Mouse (Mus musculus) midbrain, embryonic 12.5 days (tissue): ENCODE results near the gene Gstp3. TPM values are rescaled to one million over a fixed set of nuclear protein-coding genes. Genes with fewer than 3 reads are reported as not detected.
"Not testable (repeated sequence)": the region's sequence is repeated elsewhere in the genome, so short reads cannot be mapped to it uniquely, and the experiment has no call there.

ENCODE experiments used
- ATAC-seq: fragments of 200-750 bp; cut with Nextera tagmentation; 2 replicates; pipeline ENCODE4 v1.8.0; 2017; ENCODE audit warnings: low read depth, moderate TSS enrichment, moderate library complexity; ENCODE audit not compliant: low FRiP score
- H3K27ac ChIP-seq: fragments of 300-500 bp; sonication (generic); replicated peaks from 2 replicates; pipeline ENCODE4 v1.5.1; 2016; ENCODE audit warnings: mild to moderate bottlenecking
- H3K27me3 ChIP-seq: fragments of 300-500 bp; sonication (generic); 2 replicates; pipeline ENCODE4 v1.6.1; 2016; ENCODE audit warnings: mild to moderate bottlenecking
- H3K36me3 ChIP-seq: fragments of 300-500 bp; sonication (generic); 2 replicates; pipeline ENCODE4 v1.6.1; 2016
- H3K4me1 ChIP-seq: fragments of 300-500 bp; sonication (generic); 2 replicates; pipeline ENCODE4 v1.6.1; 2016
- H3K4me2 ChIP-seq: fragments of 300-500 bp; sonication (generic); replicated peaks from 2 replicates; pipeline ENCODE4 v1.6.1; 2016; ENCODE audit warnings: mild to moderate bottlenecking, moderate library complexity
- H3K4me3 ChIP-seq: fragments of 300-500 bp; sonication (generic); 2 replicates; pipeline ENCODE4 v1.5.1; 2016; ENCODE audit warnings: mild to moderate bottlenecking
- H3K9ac ChIP-seq: fragments of 300-500 bp; sonication (generic); replicated peaks from 2 replicates; pipeline ENCODE4 v1.6.1; 2016; ENCODE audit warnings: mild to moderate bottlenecking, moderate library complexity
- H3K9me3 ChIP-seq: fragments of 300-500 bp; sonication (generic); 2 replicates; pipeline ENCODE4 v1.6.1; 2016; ENCODE audit warnings: mild to moderate bottlenecking
- WGBS: fragments of 180-500 bp; shearing (Covaris S2); methylation state at CpG from one replicate; pipeline ENCODE4 v1.1.7; 2016; 5-methylcytosine and 5-hydroxymethylcytosine counted together
- polyA plus RNA-seq: library from polyadenylated mRNA; unstranded; fragments of >200 nt; fragmentation: Nextera tagmentation; extraction: Ambion mirVana; gene quantifications from 2 replicates; pipeline ENCODE4 v1.2.1, GENCODE M21; 2016

The Gstp3 gene
- polyA plus RNA-seq, 1 experiment from 2014 or later: not detected

- no peaks in the 10 kb centered on the region for H3K9me3 ChIP-seq
- H3K9ac ChIP-seq: no peak within 1 kb of the TSS
- no peaks in the 10 kb centered on the region for H3K4me1 ChIP-seq
- no peak within 1 kb of the TSS for H3K4me3 ChIP-seq
- H3K27ac ChIP-seq: no peak within 1 kb of the TSS
- no peak for ATAC-seq
- H3K27me3 ChIP-seq: peaks cover 8% of the 10 kb centered on the region; the same call in 1 of the 2 replicates
- H3K4me2 ChIP-seq: no peak within 1 kb of the TSS; the same call in 1 of the 2 replicates
- no peaks in the 10 kb centered on the region for H3K36me3 ChIP-seq
- 62% methylated on average over 16 of the region's 16 CpGs for WGBS
Observed at GRCm38 (mm10) chr19:4045966-4046865, 13.2 kb downstream of the Gstp3 start, which contains the start of gene Gstp2. TSS of gene Gstp2 (minus strand) at chr19:4046023.

GRCm38 (mm10) chr19:4044109-4044508 is 15.3 kb downstream of the Gstp3 start:
- 90% methylated on average over 5 of the region's 5 CpGs for WGBS
- not testable (repeated sequence) for H3K4me1 ChIP-seq, H3K9me3 ChIP-seq, H3K27me3 ChIP-seq, H3K4me2 ChIP-seq, H3K9ac ChIP-seq, H3K4me3 ChIP-seq, H3K27ac ChIP-seq, H3K36me3 ChIP-seq, ATAC-seq

- H3K36me3 ChIP-seq: no peaks in the 10 kb centered on the region
- WGBS: 82% methylated on average over 14 of the region's 14 CpGs
- H3K4me3 ChIP-seq: no peak overlapping the region
- no peak for ATAC-seq
- H3K27ac ChIP-seq: no peak overlapping the region
- H3K9ac ChIP-seq: no peak overlapping the region
- H3K4me1 ChIP-seq: peaks cover 9% of the 10 kb centered on the region
- H3K27me3 ChIP-seq: peaks cover 8% of the 10 kb centered on the region; the same call in 1 of the 2 replicates
- no peak overlapping the region for H3K4me2 ChIP-seq
- no peaks in the 10 kb centered on the region for H3K9me3 ChIP-seq
Observed at GRCm38 (mm10) chr19:4042124-4042523, 17.2 kb downstream of the Gstp3 start.

- H3K27me3 ChIP-seq, ATAC-seq, H3K9ac ChIP-seq, H3K27ac ChIP-seq, H3K4me2 ChIP-seq, H3K9me3 ChIP-seq, H3K36me3 ChIP-seq, H3K4me3 ChIP-seq: not testable (repeated sequence)
- H3K4me1 ChIP-seq: peaks cover 12% of the 10 kb centered on the region
- WGBS: 84% methylated on average over 4 of the region's 4 CpGs
Observed at GRCm38 (mm10) chr19:4041500-4041899, 17.9 kb downstream of the Gstp3 start.

GRCm38 (mm10) chr19:4040941-4041340 is 18.4 kb downstream of the Gstp3 start:
- WGBS: 79% methylated on average over 5 of the region's 5 CpGs
- H3K4me1 ChIP-seq: peaks cover 14% of the 10 kb centered on the region
- not testable (repeated sequence) for H3K9me3 ChIP-seq, H3K4me2 ChIP-seq, H3K36me3 ChIP-seq, H3K4me3 ChIP-seq, H3K27me3 ChIP-seq, ATAC-seq, H3K9ac ChIP-seq, H3K27ac ChIP-seq

- Histone ChIP-seq H3K9me3 (no peaks in the 10 kb centered on the region), H3K4me1 (peaks cover 14% of the 10 kb centered on the region), H3K36me3 (no peaks in the 10 kb centered on the region), H3K4me2 (peak within 1 kb of the TSS; percentile 76), H3K27me3 (peaks cover 8% of the 10 kb centered on the region; the same call in 1 of the 2 replicates), H3K4me3 (peak within 1 kb of the TSS; percentile 65), H3K27ac (peak within 1 kb of the TSS; percentile 58; the same call in 1 of the 2 replicates), H3K9ac (peak within 1 kb of the TSS; percentile 68)
- peak; percentile 80 for ATAC-seq
- under 1% methylated on average over 23 of the region's 26 CpGs for WGBS
Observed at GRCm38 (mm10) chr19:4037788-4038232, 21.6 kb downstream of the Gstp3 start, which contains the start of gene Gstp1. TSS of gene Gstp1 (minus strand) at chr19:4037985.

GRCm38 (mm10) chr19:4037154-4037787 is 22.1 kb downstream of the Gstp3 start:
- Histone ChIP-seq H3K4me2 (peak overlapping the region; percentile 76), H3K4me1 (peaks cover 14% of the 10 kb centered on the region), H3K27ac (peak overlapping the region; percentile 58; the same call in 1 of the 2 replicates), H3K9ac (peak overlapping the region; percentile 68), H3K4me3 (peak overlapping the region; percentile 65)
- not testable (repeated sequence) for ATAC-seq, H3K27me3 ChIP-seq, H3K9me3 ChIP-seq, H3K36me3 ChIP-seq
- 30% methylated on average over 6 of the region's 8 CpGs for WGBS

- no peak for ATAC-seq
- Histone ChIP-seq H3K27ac (no peak overlapping the region), H3K4me3 (no peak overlapping the region), H3K4me1 (peaks cover 14% of the 10 kb centered on the region), H3K9me3 (no peaks in the 10 kb centered on the region), H3K9ac (no peak overlapping the region), H3K4me2 (peak overlapping the region; percentile 22; the same call in 1 of the 2 replicates), H3K36me3 (no peaks in the 10 kb centered on the region), H3K27me3 (no peaks in the 10 kb centered on the region)
- 78% methylated on average over 12 of the region's 12 CpGs for WGBS
Observed at GRCm38 (mm10) chr19:4036327-4037045, 22.9 kb downstream of the Gstp3 start.

- Histone ChIP-seq H3K27ac (no peak overlapping the region), H3K9ac (no peak overlapping the region), H3K4me2 (no peak overlapping the region), H3K4me1 (peaks cover 14% of the 10 kb centered on the region), H3K27me3 (no peaks in the 10 kb centered on the region), H3K36me3 (no peaks in the 10 kb centered on the region), H3K4me3 (no peak overlapping the region), H3K9me3 (no peaks in the 10 kb centered on the region)
- WGBS: 54% methylated on average over 5 of the region's 5 CpGs
- ATAC-seq: no peak
Observed at GRCm38 (mm10) chr19:4033742-4034141, 25.6 kb downstream of the Gstp3 start.

GRCm38 (mm10) chr19:4033298-4033697 is 26.1 kb downstream of the Gstp3 start:
- Histone ChIP-seq H3K27ac (no peak overlapping the region), H3K27me3 (no peaks in the 10 kb centered on the region), H3K4me1 (peaks cover 13% of the 10 kb centered on the region), H3K9me3 (no peaks in the 10 kb centered on the region), H3K36me3 (no peaks in the 10 kb centered on the region), H3K4me3 (no peak overlapping the region), H3K4me2 (no peak overlapping the region), H3K9ac (no peak overlapping the region)
- 79% methylated on average over 3 of the region's 3 CpGs for WGBS
- ATAC-seq: no peak

GRCm38 (mm10) chr19:4032668-4033067 is 26.7 kb downstream of the Gstp3 start:
- H3K9me3 ChIP-seq: no peaks in the 10 kb centered on the region
- no peak overlapping the region for H3K9ac ChIP-seq
- no peak overlapping the region for H3K4me2 ChIP-seq
- WGBS: 43% methylated on average over 7 of the region's 7 CpGs
- no peaks in the 10 kb centered on the region for H3K27me3 ChIP-seq
- no peak for ATAC-seq
- H3K4me3 ChIP-seq: no peak overlapping the region
- H3K27ac ChIP-seq: no peak overlapping the region
- peaks cover 10% of the 10 kb centered on the region for H3K4me1 ChIP-seq
- no peaks in the 10 kb centered on the region for H3K36me3 ChIP-seq
